Mouse (Mus musculus): ENCODE measurements at regions not wholly inside any gene's neighbourhood (a gene's known extent, or its start where the extent isn't known, plus 50 kb on each side); places are given as distances from the start of the nearest gene placed in this dataset.
A peak's percentile ranks its signal among the peaks of the same experiment; 100 is the strongest.

- H3K9me3 ChIP-seq: no peaks in the 10 kb centered on the region
- no peak for DNase-seq (ENCODE audit: extremely low spot score, low spot score)
- 65% methylated on average over 4 of the region's 4 CpGs for WGBS
- peak overlapping the region; percentile 86 for H3K27ac ChIP-seq
- H3K4me1 ChIP-seq: peaks cover 42% of the 10 kb centered on the region
- H3K4me3 ChIP-seq: no peak overlapping the region
- H3K27me3 ChIP-seq (ENCODE audit: poor library complexity, severe bottlenecking): no peaks in the 10 kb centered on the region
- no peaks in the 10 kb centered on the region for H3K36me3 ChIP-seq (replicated peaks)
These were observed 128.8 kb upstream of the Ufl1 start for GRCm38 (mm10) chr4:25410440-25410839.

DNA sequence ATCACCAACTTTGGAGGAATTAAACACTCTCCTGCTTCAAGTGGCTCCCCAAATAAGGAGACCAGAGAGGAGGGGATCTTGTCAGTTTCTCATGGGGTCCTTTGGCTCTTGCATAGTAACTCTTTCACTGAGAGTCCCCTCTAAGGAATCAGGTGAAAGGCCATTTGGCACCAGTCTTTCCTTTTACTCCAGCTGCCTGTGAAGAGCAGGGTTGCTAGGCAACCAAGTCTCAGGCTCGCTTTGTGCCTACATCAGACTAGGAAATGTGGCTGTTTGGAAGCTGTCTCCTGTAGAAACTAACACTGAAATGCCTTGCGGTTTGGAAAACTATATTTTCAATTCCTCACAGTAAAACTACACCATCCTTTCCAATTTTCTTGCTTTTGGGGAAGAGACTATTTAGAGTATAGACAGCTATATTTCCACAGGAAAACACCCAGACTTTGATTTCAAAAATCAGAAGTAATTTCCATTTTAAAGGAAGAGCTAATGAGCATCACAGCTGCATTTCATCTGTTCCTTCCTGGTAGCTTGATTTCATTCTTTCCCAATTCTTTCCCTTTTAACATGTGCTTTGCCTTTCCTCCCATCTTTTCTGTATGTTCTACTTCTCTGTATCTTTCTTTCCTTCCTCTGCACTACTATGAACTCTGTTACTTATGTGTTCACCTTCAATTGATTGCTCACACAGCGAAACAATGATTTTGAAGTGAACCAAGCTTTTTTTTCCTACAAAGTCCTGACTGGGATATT, 127.3 kb upstream of the Ufl1 start:
- no peaks in the 10 kb centered on the region for H3K36me3 ChIP-seq (replicated peaks)
- peak overlapping the region; percentile 28; the same call in 1 of the 2 replicates for H3K4me3 ChIP-seq
- 20% methylated on average over 3 of the region's 3 CpGs for WGBS
- peak overlapping the region; percentile 86 for H3K27ac ChIP-seq
- peak; percentile 68 for DNase-seq (ENCODE audit: extremely low spot score, low spot score)
- no peaks in the 10 kb centered on the region for H3K27me3 ChIP-seq (ENCODE audit: poor library complexity, severe bottlenecking)
- H3K9me3 ChIP-seq: no peaks in the 10 kb centered on the region
- H3K4me1 ChIP-seq: peaks cover 42% of the 10 kb centered on the region

- H3K27me3 ChIP-seq (ENCODE audit: poor library complexity, severe bottlenecking): no peaks in the 10 kb centered on the region
- no peak overlapping the region for H3K4me3 ChIP-seq
- H3K27ac ChIP-seq: peak overlapping the region; percentile 86
- H3K36me3 ChIP-seq (replicated peaks): no peaks in the 10 kb centered on the region
- peak; percentile 16 for DNase-seq (ENCODE audit: extremely low spot score, low spot score)
- peaks cover 42% of the 10 kb centered on the region for H3K4me1 ChIP-seq
- WGBS: 37% methylated on average over 4 of the region's 4 CpGs
- H3K9me3 ChIP-seq: no peaks in the 10 kb centered on the region
These were observed 126.2 kb upstream of the Ufl1 start for GRCm38 (mm10) chr4:25407842-25408241.

GRCm38 (mm10) chr4:25389542-25389941, 107.9 kb upstream of the Ufl1 start:
- Histone ChIP-seq H3K4me1 (no peaks in the 10 kb centered on the region), H3K9me3 (no peaks in the 10 kb centered on the region), H3K4me3 (no peak overlapping the region), H3K27me3 (ENCODE audit: poor library complexity, severe bottlenecking) (no peaks in the 10 kb centered on the region), H3K36me3 (replicated peaks) (no peaks in the 10 kb centered on the region), H3K27ac (no peak overlapping the region)
- DNase-seq (ENCODE audit: extremely low spot score, low spot score): no peak
- 83% methylated on average over 5 of the region's 5 CpGs for WGBS

- no peaks in the 10 kb centered on the region for H3K4me1 ChIP-seq
- H3K4me3 ChIP-seq: no peak overlapping the region
- H3K27ac ChIP-seq: no peak overlapping the region
- no peak for DNase-seq (ENCODE audit: extremely low spot score, low spot score)
- no peaks in the 10 kb centered on the region for H3K27me3 ChIP-seq (ENCODE audit: poor library complexity, severe bottlenecking)
- 82% methylated on average over 4 of the region's 4 CpGs for WGBS
- no peaks in the 10 kb centered on the region for H3K36me3 ChIP-seq (replicated peaks)
- H3K9me3 ChIP-seq: no peaks in the 10 kb centered on the region
These were observed 90.4 kb upstream of the Ufl1 start for GRCm38 (mm10) chr4:25372041-25372440.

GRCm38 (mm10) chr4:25364402-25364801, 82.8 kb upstream of the Ufl1 start:
- Histone ChIP-seq H3K4me1 (no peaks in the 10 kb centered on the region), H3K9me3 (no peaks in the 10 kb centered on the region), H3K27me3 (ENCODE audit: poor library complexity, severe bottlenecking) (no peaks in the 10 kb centered on the region), H3K36me3 (replicated peaks) (no peaks in the 10 kb centered on the region), H3K4me3 (no peak overlapping the region), H3K27ac (no peak overlapping the region)
- no peak for DNase-seq (ENCODE audit: extremely low spot score, low spot score)

DNA sequence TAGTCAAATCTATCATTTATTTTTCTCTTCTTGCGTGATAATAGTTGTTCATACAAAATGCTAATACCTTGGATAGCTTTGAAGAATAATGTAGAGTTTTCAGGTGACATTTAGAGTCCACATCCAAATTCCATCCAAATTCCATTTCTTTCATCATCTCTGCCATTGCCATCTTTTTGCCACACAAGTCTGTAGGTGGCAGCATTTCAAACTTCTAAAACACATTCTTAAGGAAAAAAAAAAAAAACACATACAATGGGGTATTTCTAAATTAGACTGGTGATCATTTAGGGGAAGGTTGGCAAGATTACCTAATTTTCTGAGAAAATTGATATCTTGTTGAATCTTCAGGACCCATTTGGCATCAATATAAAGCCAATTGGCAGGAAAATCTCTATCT, 56.0 kb upstream of the Ufl1 start:
- Histone ChIP-seq H3K36me3 (replicated peaks) (no peaks in the 10 kb centered on the region), H3K27me3 (ENCODE audit: poor library complexity, severe bottlenecking) (no peaks in the 10 kb centered on the region), H3K9me3 (no peaks in the 10 kb centered on the region), H3K27ac (no peak overlapping the region), H3K4me1 (no peaks in the 10 kb centered on the region), H3K4me3 (no peak overlapping the region)
- WGBS: 84% methylated on average over 1 of the region's 1 CpGs
- DNase-seq (ENCODE audit: extremely low spot score, low spot score): no peak
